Mouse (Mus musculus) thymus, postnatal 36 days (tissue): ENCODE data around the gene Myo10.

Experiments used
- DNase-seq, 2 experiments: peaks; one replicate each; pipeline ENCODE4 v3.0.0; 2022; ENCODE audit warnings: mixed read lengths in 2 of 2

Gene Myo10

DNA sequence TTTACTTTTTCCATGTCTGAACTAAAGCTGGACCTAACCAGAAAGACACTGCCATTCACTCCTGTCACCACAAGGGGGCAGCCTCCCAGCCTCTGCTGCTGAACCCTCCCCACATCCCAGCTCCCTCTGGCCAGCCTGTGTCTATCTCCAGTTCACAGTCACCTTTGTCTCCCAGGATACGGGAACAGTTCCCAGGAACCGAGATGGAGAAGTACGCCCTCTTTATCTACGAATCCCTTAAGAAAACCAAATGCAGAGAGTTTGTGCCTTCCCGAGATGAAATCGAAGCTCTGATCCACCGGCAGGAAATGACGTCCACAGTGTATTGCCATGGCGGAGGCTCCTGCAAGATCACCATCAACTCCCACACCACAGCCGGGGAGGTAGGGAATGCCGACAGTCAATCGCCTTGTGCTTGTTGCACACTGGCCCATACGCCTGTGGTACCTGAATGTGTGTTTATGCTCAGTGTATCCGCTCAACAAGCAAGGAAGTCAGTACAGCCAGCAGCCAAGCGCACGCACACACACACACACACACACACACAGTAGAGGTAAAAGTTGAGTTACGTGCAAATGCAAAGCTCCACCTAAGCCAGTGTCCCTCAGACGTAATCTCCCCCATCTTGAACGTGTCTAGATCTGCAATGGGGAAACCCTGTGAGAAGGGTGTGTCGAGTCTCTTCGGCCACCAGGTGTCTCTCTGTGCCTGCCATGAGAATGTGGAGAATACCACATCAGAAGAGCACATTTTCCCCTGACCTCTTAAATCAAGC is 183.2 kb downstream of the Myo10 start:
- peak; percentile 62 to 66 for DNase-seq

DNA sequence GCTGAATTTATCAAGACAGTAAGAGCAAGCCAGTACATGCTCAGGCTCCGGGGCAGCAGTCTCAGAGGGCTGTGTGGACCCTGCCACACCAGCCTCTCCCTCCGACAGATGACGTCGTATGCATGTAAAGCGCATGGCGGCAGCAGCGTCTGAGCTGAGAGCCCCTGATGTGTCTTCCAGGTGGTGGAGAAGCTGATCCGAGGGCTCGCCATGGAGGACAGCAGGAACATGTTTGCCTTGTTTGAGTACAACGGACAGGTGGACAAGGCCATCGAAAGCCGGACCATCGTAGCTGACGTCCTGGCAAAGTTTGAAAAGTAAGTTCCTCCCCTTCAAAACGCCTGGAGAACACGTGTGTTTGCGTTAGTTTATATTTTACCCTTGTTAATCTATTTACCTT is 184.0 kb downstream of the Myo10 start:
- no peak for DNase-seq

GRCm38 (mm10) chr15:25806878-25807277 is 184.6 kb downstream of the Myo10 start:
- DNase-seq, result no peak

DNA sequence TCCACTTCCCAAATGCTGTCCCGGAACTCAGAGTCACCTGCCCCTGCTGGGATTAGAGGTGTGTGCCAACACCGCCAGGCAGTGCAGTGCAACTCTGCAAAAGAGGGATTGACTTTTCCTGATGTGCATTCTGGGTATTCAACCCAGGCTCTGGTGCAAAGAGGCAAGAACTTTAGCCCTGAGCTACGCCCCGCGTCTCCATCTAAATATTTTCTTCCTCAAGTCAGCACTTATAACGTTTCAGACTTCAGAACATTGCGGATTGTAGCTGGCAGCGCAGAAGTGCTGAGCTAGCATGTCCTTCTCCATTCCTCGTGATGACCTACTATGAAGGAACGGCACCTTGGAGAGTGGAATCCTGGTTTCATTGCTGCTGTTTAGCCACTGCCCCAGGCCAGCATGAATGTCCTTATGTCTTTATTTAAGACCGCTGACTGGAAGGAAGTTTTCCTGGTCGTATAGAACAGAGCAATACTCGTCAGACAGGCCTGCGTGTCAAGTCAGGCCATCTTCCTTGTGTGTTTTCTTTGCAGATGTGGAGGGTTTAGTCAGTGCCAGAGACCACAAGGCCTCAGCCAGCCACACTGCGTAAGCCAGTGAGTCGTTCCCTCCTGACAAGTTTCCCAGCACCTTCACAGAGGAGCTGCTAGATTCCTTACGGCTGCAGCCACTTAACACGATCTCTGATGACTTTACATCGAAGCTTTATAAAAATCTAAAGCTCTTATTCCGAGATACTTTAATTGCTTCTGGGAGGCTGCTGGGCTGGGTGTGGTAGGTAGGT is 186.5 kb downstream of the Myo10 start:
- no peak for DNase-seq

DNA sequence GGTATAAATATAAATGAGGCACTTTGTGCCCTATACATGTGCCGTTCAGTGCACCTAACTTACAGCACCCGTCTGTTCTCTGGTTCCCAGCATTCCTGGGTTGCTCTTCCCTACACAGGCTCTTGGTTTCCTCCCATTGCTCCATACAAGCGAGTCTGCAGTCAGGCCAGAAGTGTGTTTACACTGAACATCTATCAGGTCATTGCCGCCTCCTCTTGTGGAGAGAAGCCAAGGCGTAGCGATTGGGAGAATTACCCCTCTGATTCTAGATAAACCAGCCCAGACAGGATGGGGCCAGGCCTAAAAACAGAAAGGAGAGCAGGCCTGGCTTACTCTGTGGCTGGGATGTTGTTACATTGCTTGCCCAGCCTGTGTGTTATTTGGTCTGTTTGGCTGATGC is 187.3 kb downstream of the Myo10 start:
- DNase-seq, result no peak

GRCm38 (mm10) chr15:25811834-25812250 is 189.5 kb downstream of the Myo10 start:
- DNase-seq, result peak; percentile 27 to 30

- DNase-seq, result peak; percentile 64 to 73
These were observed 190.2 kb downstream of the Myo10 start for GRCm38 (mm10) chr15:25812479-25812878.

- DNase-seq, result no peak
These were observed 192.2 kb downstream of the Myo10 start for GRCm38 (mm10) chr15:25814535-25814934.

DNA sequence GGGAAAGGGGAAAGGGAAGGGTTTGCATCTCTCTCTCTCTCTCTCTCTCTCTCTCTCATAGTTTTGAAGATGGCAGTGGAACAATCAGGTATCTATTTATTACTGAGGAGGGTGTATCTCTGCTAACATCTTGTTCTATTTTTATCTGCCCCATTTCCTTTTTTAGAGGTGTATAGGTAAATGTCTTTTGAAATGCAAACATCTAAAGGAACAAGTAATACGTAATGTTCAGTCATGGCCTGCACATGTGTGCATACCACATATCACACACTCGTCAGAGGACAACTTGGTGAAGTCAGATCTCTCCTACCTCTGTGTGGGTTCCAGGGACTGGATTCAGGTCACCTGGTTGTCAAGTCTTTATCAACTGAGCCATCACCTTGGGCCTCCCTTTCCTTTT is 194.9 kb downstream of the Myo10 start:
- no peak for DNase-seq

- no peak for DNase-seq
These were observed 199.7 kb downstream of the Myo10 start for GRCm38 (mm10) chr15:25821981-25822380.

DNA sequence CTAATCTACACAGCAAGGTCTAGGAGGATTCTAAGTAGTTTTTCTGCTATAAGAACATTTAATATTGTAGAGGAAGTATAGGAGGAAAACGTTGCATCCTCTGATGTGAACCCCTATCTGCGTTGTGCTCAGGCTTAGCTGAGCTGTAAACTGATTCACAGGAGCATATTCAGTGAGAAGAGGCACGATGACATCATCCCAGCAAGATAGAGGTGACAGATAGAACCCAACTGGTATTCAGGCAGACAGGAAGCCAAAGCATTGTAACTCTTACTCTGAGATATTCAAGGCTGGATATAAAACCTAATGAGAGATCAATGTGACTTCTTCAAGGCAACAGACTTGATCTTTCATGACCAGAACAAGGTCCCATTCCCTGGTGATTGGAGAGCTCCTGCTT is 200.3 kb downstream of the Myo10 start:
- no peak for DNase-seq

- DNase-seq, result no peak
These were observed 204.2 kb downstream of the Myo10 start for GRCm38 (mm10) chr15:25826531-25826961.

GRCm38 (mm10) chr15:25828464-25828863 is 206.1 kb downstream of the Myo10 start:
- DNase-seq, result peak in 1 of 2 experiments; percentile 27

GRCm38 (mm10) chr15:25830426-25830825 is 208.1 kb downstream of the Myo10 start:
- DNase-seq, result no peak

- no peak for DNase-seq
These were observed 212.0 kb downstream of the Myo10 start for GRCm38 (mm10) chr15:25834282-25834681.

GRCm38 (mm10) chr15:25834920-25835674 is 212.8 kb downstream of the Myo10 start:
- DNase-seq, result no peak

DNA sequence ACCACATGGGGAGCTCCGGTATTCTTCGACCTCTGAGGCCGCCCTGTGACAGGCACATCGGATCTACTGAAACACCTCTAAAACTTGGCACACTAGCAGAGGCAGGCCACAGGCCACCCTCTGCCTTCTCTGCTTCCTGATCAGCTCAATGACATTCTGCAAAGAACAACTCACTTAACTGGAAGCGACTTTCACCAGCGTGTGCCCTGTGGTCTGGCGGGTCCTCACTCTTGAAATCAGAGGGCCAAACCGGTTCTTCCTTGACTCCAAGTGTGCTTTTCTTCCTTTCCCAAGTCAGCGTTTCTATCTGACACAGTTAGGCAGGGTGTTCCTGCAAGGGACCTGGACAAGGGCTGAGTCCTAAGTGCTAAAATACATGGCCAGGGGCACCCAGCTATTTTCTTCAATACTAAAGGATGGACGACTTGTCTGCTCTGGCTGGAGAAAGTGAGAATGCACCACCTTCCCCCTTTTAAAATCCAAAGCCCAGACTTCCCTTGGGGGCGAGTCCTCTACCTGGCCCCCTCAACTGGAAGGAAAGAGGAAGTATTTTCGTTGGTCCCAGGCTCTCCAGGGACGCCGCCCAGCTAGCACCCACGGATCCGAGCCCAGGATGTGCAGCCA is 220.2 kb downstream of the Myo10 start:
- DNase-seq, result no peak

GRCm38 (mm10) chr15:25843086-25843991 is 221.0 kb downstream of the Myo10 start, which contains the start of gene Retreg1:
Retreg1 (plus strand) TSS chr15:25843180.
- peak; percentile 85 to 89 for DNase-seq

DNA sequence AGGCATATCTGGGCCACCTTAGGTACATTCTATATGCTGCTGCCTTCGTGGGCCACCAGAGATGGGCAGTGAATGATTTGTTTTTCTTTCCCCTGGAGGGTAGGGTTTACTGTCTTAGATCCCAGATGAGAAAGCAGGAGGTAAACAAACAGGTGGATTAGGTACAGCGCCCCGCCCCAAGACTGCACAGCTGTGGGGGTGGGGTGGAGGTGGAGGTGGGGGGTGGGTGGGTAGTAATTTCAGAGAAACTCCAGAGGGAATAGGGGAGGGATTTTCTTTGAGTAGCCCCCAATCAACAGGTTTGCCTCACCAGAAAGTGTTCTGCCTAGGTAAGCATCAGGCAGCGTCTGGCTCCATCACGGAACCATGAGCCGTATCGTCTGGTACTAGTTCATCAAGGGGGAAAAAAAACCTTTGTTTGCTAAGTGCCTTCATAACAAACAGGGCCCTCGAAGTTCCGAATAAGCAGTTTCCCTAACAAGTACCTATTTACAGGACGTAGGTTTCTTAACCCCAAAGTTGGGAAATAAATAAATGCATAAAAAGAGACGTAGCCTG is 221.8 kb downstream of the Myo10 start:
- DNase-seq, result no peak

DNA sequence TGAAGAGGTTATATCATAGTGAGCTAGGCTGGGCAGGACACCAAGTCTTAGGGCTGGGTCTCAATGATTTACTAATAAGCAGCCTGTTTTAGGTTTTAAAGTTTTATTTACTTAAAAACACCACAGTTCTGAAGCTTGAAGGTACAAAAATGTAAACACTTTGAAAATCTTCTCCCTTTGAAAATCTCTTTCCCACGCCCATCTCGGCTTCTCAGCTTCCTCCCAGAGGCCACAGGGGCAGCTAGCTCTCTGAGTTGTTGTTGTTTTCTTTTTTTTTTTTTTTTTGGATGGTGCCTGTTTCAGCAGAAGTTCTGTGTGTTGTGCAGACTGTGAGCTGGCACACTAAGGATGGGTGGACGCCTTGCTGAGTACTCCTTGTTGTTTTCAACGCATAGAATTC is 222.4 kb downstream of the Myo10 start:
- no peak for DNase-seq

- DNase-seq, result no peak
These were observed 225.3 kb downstream of the Myo10 start for GRCm38 (mm10) chr15:25847576-25848168.
